Mouse (Mus musculus) spleen, adult 2 months (tissue): ENCODE data around the gene Cep97. TPM values are rescaled to one million over a fixed set of nuclear protein-coding genes. Genes with fewer than 3 reads are reported as not detected.
"Not testable (repeated sequence)": the region's sequence is repeated elsewhere in the genome, so short reads cannot be mapped to it uniquely, and the experiment has no call there.

Experiments
- DNase-seq, 2 experiments: peaks; one replicate each; pipeline versions ENCODE4 v3.0.0 to v3.0.0-alpha.2; 2012 to 2021; ENCODE audit warnings: low spot score in 2 of 2, low read depth in 1 of 2
- H3K27ac ChIP-seq: fragments of 200-500 bp; 2 replicates; pipeline ENCODE4 v1.5.1; 2012; ENCODE audit warnings: low read length, inconsistent platforms; ENCODE audit not compliant: insufficient read depth
- H3K27me3 ChIP-seq: fragments of 200-500 bp; 2 replicates; pipeline ENCODE4 v1.6.1; 2012; ENCODE audit warnings: mild to moderate bottlenecking, moderate library complexity, low read length, inconsistent platforms; ENCODE audit not compliant: control insufficient read depth, insufficient read depth
- H3K36me3 ChIP-seq: fragments of 200-500 bp; 2 replicates; pipeline ENCODE4 v1.6.1; 2012; ENCODE audit warnings: mild to moderate bottlenecking, low read length, inconsistent platforms; ENCODE audit not compliant: control insufficient read depth, insufficient read depth
- H3K4me1 ChIP-seq: fragments of 200-500 bp; 2 replicates; pipeline ENCODE4 v1.6.1; 2011; ENCODE audit warnings: inconsistent platforms; ENCODE audit not compliant: control insufficient read depth, insufficient read depth, insufficient read length
- H3K4me3 ChIP-seq: fragments of 200-500 bp; 2 replicates; pipeline ENCODE4 v1.5.1; 2011; ENCODE audit warnings: mild to moderate bottlenecking, inconsistent platforms; ENCODE audit not compliant: insufficient read depth, insufficient read length; ENCODE audit errors: extremely low read depth
- CTCF ChIP-seq: fragments of 200-500 bp; IDR thresholded peaks from 2 replicates; pipeline ENCODE4 v1.5.1; 2011; ENCODE audit warnings: mild to moderate bottlenecking, inconsistent platforms; ENCODE audit not compliant: insufficient read depth, insufficient read length, insufficient replicate concordance; ENCODE audit errors: extremely low read depth
- POLR2A ChIP-seq: fragments of 200-500 bp; IDR thresholded peaks from 2 replicates; pipeline ENCODE4 v1.6.1; 2011; ENCODE audit warnings: low read depth, low read length, inconsistent platforms
- WGBS: fragments of 180-500 bp; shearing (Covaris S2); methylation state at CpG from one replicate; pipeline ENCODE4 v1.1.7; 2018; 5-methylcytosine and 5-hydroxymethylcytosine counted together
- polyA plus RNA-seq: library from polyadenylated mRNA; depleted of rRNA; stranded (reverse); fragments of >200 nt; gene quantifications from 2 replicates; pipeline ENCODE4 v1.2.3, GENCODE M21; 2012

The Cep97 gene
- polyA plus RNA-seq, 1 experiment, result 1.7 TPM

DNA sequence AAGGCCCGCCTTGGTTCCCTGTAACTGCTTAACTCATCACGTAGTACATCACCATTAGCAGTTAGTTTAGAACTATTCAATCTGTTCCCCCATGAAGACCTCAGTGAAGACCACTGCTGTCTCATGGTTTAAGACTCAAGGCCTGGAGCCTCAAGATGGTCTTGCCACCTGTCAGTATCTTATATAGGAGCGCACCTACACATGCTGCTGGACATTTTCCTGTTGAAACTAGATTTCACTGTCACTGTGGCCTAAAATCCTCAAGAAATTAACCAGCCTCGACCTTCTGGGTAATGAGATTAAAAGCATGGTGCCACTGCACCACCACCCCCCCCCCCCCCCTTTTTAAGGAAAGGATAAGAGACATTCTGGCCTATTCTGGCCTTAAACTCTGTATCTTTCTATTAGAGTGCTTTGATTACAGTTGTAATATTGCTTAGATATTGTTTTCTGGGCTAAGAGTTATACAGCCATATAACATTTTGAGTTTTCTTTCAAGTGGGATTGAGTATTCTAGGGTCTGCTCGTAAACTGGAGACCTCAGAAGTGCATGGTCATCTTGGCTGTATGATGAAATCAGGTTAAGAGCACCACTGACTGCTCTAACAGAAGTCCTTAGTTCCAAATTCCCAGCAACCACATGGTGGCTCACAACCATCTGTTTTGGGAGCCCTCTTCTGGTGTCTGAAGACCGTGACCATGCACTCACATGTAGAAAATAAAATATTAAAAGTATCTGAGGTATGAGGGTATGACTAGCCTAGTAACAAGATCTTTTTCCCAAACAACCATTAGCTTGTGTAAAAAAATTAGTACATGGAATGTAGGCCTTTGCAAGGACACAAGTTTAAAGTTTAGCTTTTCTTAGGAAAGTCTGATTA lies 37.3 kb upstream of the Cep97 start:
- no peak overlapping the region for H3K4me3 ChIP-seq
- 80% methylated on average over 6 of the region's 6 CpGs for WGBS
- TF ChIP-seq CTCF, result no peak
- TF ChIP-seq POLR2A, result no peak
- no peaks in the 10 kb centered on the region for H3K27me3 ChIP-seq
- H3K36me3 ChIP-seq, result peaks cover 21% of the 10 kb centered on the region
- no peak for DNase-seq
- no peak overlapping the region for H3K27ac ChIP-seq
- H3K4me1 ChIP-seq, result peaks cover 7% of the 10 kb centered on the region; the same call in 1 of the 2 replicates

DNA sequence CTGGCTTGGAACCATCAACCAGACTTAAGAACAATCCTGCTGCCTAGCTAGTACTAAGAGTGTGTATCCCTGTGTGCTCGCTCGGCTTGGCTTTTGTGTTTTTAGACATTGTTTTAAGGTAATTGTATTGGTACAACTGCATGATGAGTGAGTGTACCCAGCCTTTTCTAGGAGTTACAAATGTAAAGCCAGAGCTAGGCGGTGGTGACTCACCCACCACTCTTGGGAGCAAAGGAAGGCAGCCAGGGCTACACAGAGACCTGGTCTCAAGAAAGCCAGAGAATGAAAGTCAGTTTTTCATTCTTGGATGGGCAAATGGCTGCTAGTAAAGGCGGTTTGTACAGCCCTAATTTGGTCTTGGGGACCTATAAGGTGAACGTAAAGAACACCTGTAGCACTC lies 35.8 kb upstream of the Cep97 start:
- WGBS, result 97% methylated on average over 5 of the region's 5 CpGs
- Histone ChIP-seq H3K4me1 (peaks cover 4% of the 10 kb centered on the region; the same call in 1 of the 2 replicates), H3K36me3 (peaks cover 21% of the 10 kb centered on the region), H3K4me3 (no peak overlapping the region), H3K27ac (no peak overlapping the region), H3K27me3 (no peaks in the 10 kb centered on the region)
- DNase-seq, result no peak
- TF ChIP-seq POLR2A (no peak), CTCF (no peak)

DNA sequence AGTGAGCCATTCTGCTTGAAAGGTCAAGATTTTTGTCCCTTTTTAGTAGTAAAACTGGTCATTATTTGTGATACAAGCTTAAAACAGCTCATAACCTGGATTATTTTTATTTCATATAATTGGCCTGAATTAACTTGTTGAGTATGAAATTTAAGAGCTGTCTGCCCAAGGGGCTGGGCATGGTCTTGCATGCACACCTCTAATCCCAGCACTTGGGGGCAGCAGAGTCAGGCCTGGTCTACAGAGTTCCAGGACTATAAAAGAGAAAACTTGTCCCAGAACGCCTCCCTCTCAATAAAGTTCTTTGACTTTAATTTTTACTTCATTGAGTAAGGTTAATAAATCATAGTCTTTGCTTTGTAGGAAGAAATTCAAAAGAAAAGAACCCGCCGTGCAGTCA lies 34.5 kb upstream of the Cep97 start:
- peak; percentile 31 to 51 for DNase-seq
- no peaks in the 10 kb centered on the region for H3K27me3 ChIP-seq
- TF ChIP-seq POLR2A, result no peak
- peak; percentile 47; the same call in 1 of the 2 replicates for TF ChIP-seq CTCF
- no peak overlapping the region for H3K27ac ChIP-seq
- H3K4me3 ChIP-seq, result no peak overlapping the region
- WGBS, result 74% methylated on average over 3 of the region's 3 CpGs
- H3K4me1 ChIP-seq, result 0 out of 2 replicates have a peak, but pooled peaks cover 2% of the 10 kb centered on the region
- peaks cover 21% of the 10 kb centered on the region for H3K36me3 ChIP-seq

DNA sequence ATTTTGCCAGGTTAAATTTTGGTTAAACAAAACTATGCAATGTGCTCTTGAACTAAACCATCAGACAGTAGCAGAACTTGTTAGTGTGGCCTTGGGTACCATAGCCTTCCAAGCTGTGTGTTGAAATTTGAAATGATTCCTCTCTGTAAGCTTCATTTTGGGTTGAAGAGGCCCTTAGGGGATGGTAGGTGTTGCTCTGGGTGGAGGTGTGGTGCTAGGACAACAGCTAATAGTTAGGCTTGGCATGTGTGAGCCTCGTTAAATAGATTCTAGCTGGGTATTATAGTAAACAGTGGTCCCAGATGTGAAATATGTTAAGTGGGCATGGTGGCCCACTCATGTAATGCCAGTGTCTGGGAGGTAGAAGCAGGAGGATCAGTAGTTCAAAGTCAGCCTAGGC lies 32.6 kb upstream of the Cep97 start:
- no peak overlapping the region for H3K27ac ChIP-seq
- no peaks in the 10 kb centered on the region for H3K4me1 ChIP-seq
- H3K4me3 ChIP-seq, result peak overlapping the region; percentile 99; the same call in 1 of the 2 replicates
- TF ChIP-seq CTCF, result no peak
- TF ChIP-seq POLR2A, result no peak
- DNase-seq, result no peak
- 21% methylated on average over 1 of the region's 1 CpGs for WGBS
- H3K27me3 ChIP-seq, result no peaks in the 10 kb centered on the region
- H3K36me3 ChIP-seq, result peaks cover 21% of the 10 kb centered on the region

DNA sequence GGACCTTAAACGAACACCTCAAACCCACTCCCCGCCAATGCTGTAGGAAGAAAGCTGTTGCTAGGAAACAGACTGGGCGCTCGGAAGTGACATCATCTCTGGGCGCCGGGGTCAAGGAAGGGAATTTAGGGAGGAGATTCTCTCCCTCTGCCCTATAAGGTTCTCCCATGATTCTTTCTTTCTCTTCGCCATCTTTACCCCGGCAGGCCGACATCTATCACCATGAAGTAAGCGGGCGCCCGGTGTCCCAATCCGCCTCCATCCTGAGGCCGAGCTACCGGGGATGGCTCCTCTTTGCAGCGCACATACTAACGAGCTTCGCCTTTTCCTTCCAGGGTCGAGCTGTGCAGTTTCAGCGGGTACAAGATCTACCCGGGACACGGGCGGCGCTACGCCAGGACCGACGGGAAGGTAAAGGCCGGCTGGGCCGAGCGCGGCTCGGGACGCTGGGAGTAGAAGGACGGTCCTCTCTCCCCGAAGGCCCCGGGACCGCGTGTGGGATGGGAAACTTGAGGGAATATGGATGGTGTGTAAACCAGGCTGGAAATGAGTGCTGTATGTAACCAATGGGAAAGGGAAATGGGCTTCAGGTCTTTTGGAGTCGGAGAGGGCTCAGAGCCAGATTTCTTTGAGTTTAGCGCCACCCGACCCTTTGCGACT lies 31.7 kb upstream of the Cep97 start, which contains the start of gene Rpl24:
Gene Rpl24 (plus strand): TSS at position 64 of the 660 bp plus-strand sequence.
- TF ChIP-seq CTCF (no peak), POLR2A (peak; percentile 14; the same call in 1 of the 2 replicates)
- H3K4me1 ChIP-seq, result no peaks in the 10 kb centered on the region
- peaks cover 15% of the 10 kb centered on the region for H3K36me3 ChIP-seq
- no peaks in the 10 kb centered on the region for H3K27me3 ChIP-seq
- H3K4me3 ChIP-seq, result peak within 1 kb of the TSS; percentile 99
- H3K27ac ChIP-seq, result peak within 1 kb of the TSS; percentile 88
- WGBS, result under 1% methylated on average over 42 of the region's 42 CpGs
- peak; percentile 85 to 93 for DNase-seq

DNA sequence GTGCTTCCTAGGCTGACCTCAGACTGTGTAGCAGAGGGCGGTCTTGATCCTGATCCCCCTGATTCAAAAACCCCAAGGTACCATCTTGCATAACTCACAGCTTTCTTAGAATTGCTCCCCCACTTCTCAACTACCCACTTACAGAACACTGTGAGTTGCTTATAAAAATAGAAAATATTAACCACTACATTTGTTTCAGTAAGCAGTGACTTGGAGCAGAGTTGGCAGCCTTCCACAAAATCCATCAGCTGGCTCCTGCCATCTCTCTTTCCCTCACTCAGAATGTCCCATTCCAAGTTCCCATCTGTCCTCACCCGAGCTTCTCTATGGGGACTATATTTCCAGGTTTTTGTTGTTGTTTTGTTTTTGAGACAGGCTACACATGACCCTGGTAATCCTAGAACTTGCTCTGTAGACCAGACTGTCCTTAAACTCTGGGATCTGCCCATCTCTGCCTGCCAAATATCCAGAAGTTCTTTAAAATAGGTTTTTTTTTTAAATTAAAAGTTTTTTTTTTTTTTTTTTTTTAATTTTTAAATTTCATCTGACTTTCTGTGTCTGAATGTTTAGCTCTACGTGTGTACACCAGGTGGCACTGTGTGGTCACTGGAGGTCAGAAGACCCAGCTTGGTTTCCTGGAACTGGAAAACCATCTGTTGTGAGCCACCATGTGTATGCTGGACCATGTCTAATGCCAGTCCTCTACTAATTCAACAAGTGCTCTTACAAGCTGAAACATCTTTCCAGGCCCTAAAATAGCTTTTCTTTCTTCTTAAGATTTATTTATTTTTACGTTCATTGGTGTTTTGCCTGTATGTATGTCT lies 29.7 kb upstream of the Cep97 start:
- H3K36me3 ChIP-seq, result peaks cover 4% of the 10 kb centered on the region; the same call in 1 of the 2 replicates
- 67% methylated on average over 4 of the region's 4 CpGs for WGBS
- DNase-seq, result peak; percentile 35 to 42
- H3K4me1 ChIP-seq, result no peaks in the 10 kb centered on the region
- H3K27ac ChIP-seq, result no peak overlapping the region
- no peaks in the 10 kb centered on the region for H3K27me3 ChIP-seq
- peak; percentile 31; the same call in 1 of the 2 replicates for TF ChIP-seq CTCF
- no peak for TF ChIP-seq POLR2A
- H3K4me3 ChIP-seq, result no peak overlapping the region

DNA sequence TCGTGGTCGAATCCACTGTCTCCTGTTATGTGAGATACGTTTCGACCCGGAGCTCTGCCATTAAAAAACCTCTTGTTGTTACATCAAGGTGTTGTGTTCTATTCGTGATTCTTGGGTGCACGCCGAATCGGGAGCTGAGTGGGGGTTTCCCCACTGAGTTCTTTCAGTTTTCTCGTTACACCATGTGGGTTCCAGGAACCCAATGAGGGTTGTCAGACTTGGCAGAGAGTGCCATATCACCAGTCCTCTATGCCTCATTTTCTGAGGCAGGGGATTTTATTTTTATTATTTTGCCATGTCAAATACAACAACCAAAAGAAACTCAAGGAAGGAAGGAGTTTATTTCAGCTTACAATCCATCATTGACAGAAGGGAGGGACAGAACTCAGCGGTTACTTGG lies 28.4 kb upstream of the Cep97 start:
- not testable (repeated sequence) for H3K4me1 ChIP-seq, DNase-seq, H3K36me3 ChIP-seq, H3K27me3 ChIP-seq, H3K27ac ChIP-seq, H3K4me3 ChIP-seq
- WGBS, result 83% methylated on average over 6 of the region's 11 CpGs

DNA sequence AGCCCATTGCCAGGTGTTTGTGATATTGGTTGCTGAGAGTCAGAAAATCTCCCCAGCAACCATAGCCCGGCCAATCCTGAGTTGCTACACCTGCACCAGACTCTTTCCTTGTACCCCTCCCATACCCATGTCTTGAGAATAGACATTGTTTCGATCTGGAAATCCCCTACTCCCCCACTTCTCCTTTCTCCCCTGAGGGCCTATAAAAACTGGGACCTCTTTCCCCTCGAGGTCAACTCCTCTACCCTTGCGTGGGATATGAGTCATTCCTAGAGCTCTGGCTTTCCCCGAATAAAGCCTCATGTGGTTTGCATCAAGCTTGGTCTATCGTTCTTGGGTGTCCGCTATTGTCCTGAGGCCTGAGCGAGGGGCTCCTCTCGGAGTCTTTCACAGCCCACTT lies 19.5 kb upstream of the Cep97 start:
- 73% methylated on average over 9 of the region's 9 CpGs for WGBS

More for the DNA sequence above, 19.5 kb upstream of the Cep97 start:
- not testable (repeated sequence) for H3K4me1 ChIP-seq, H3K27ac ChIP-seq, H3K36me3 ChIP-seq, H3K4me3 ChIP-seq, DNase-seq, H3K27me3 ChIP-seq
